Mouse (Mus musculus) brain, embryonic 14.5 days (tissue): ENCODE data around the gene Maff.

Source experiments
- CTCF ChIP-seq: fragments of 200-500 bp; IDR thresholded peaks from 2 replicates; pipeline ENCODE4 v1.5.1; 2012; ENCODE audit warnings: inconsistent platforms, mild to moderate bottlenecking, moderate library complexity, borderline replicate concordance; ENCODE audit not compliant: insufficient read depth, insufficient read length; ENCODE audit errors: extremely low read depth
- POLR2A ChIP-seq: fragments of 200-500 bp; IDR thresholded peaks from 2 replicates; pipeline ENCODE4 v1.6.1; 2012; ENCODE audit warnings: mild to moderate bottlenecking, inconsistent platforms, borderline replicate concordance; ENCODE audit not compliant: poor library complexity, insufficient read depth, insufficient read length, severe bottlenecking; ENCODE audit errors: extremely low read depth

DNA sequence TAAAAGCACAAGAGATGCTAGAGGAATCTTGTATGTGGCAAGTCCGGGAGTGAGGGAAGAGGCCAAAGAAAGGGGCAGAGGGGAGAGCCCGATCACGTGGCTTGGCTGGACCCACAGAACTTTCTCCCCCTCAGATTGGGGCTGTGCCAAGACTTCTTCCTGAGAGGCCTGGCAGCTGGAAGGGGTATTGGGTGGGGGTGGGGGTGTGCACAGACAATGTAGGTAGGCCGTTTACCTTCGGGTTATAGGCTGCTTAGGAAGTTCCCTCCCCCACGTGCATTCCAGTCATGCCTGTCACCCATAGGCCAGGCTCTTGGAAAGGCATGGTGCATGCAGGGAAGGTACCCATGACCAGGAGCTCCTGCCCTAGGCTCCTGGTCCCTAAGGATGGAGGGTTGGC lies 13.5 kb downstream of the Maff start:
- TF ChIP-seq CTCF (no peak), POLR2A (no peak)
